Mouse (Mus musculus) MEL (cell line): ENCODE measurements around the gene Pax6. TPM values are rescaled to one million over a fixed set of nuclear protein-coding genes. Genes with fewer than 3 reads are reported as not detected.
A peak's percentile ranks its signal among the peaks of the same experiment; 100 is the strongest.

Experiments
- DNase-seq: peaks from one replicate; pipeline ENCODE4 v3.0.0; 2011; ENCODE audit warnings: low read depth, low spot score
- H3K27ac ChIP-seq: 2 replicates; pipeline ENCODE4 v1.5.1; 2012; ENCODE audit warnings: low read depth, mild to moderate bottlenecking, control low read depth, low read length, moderate library complexity; ENCODE audit not compliant: control insufficient read depth
- H3K27me3 ChIP-seq, 2 experiments: fragments of 150-350 bp in 1 of 2; sonication (generic) in 1 of 2; 2 replicates each; pipeline ENCODE4 v1.6.1; 2012; ENCODE audit warnings: low read length in 2 of 2, mild to moderate bottlenecking in 2 of 2, improper control_type of control experiment in 1 of 2, moderate library complexity in 1 of 2; ENCODE audit not compliant: insufficient read depth in 2 of 2, control insufficient read depth in 1 of 2
- H3K36me3 ChIP-seq, 2 experiments: 2 replicates each; pipeline ENCODE4 v1.6.1; 2012 to 2014; ENCODE audit warnings: low read length in 2 of 2, improper control_type of control experiment in 1 of 2, inconsistent platforms in 1 of 2, mild to moderate bottlenecking in 1 of 2; ENCODE audit not compliant: insufficient read depth in 2 of 2, control insufficient read depth in 1 of 2
- H3K4me1 ChIP-seq, 2 experiments: fragments of 150-350 bp in 1 of 2; sonication (generic) in 1 of 2; 2 replicates each; pipeline ENCODE4 v1.6.1; 2012; ENCODE audit warnings: low read length in 2 of 2, improper control_type of control experiment in 1 of 2, mild to moderate bottlenecking in 1 of 2; ENCODE audit not compliant: insufficient read depth in 2 of 2, control insufficient read depth in 1 of 2
- H3K4me3 ChIP-seq, 2 experiments: fragments of 150-350 bp in 1 of 2; sonication (generic) in 1 of 2; 2 replicates each; pipeline ENCODE4 v1.5.1; 2012; ENCODE audit warnings: low read depth in 2 of 2, low read length in 2 of 2, mild to moderate bottlenecking in 2 of 2, moderate library complexity in 2 of 2, control low read depth in 1 of 2, improper control_type of control experiment in 1 of 2; ENCODE audit not compliant: control insufficient read depth in 1 of 2, insufficient read depth in 1 of 2
- H3K79me2 ChIP-seq: 2 replicates; pipeline ENCODE4 v1.6.1; 2012; ENCODE audit warnings: mild to moderate bottlenecking, low read length, moderate library complexity; ENCODE audit not compliant: control insufficient read depth, poor library complexity, insufficient read depth
- H3K9ac ChIP-seq: 2 replicates; pipeline ENCODE4 v1.6.1; 2012; ENCODE audit warnings: low read depth, mild to moderate bottlenecking, control low read depth, low read length, moderate library complexity; ENCODE audit not compliant: control insufficient read depth, poor library complexity, severe bottlenecking
- H3K9me3 ChIP-seq: fragments of 150-350 bp; sonication (generic); replicated peaks from 2 replicates; pipeline ENCODE4 v1.6.1; 2012; ENCODE audit warnings: mild to moderate bottlenecking, low read length, improper control_type of control experiment, moderate library complexity; ENCODE audit not compliant: insufficient read depth
- CHD2 ChIP-seq: IDR thresholded peaks from 2 replicates; pipeline ENCODE4 v1.6.1; 2011; ENCODE audit warnings: low read length, improper control_type of control experiment
- E2F4 ChIP-seq: IDR thresholded peaks from 2 replicates; pipeline ENCODE4 v1.6.1; 2011; ENCODE audit warnings: low read depth, low read length, improper control_type of control experiment, borderline replicate concordance
- EP300 ChIP-seq, 2 experiments: IDR thresholded peaks; 2 replicates each; pipeline ENCODE4 v1.6.1; 2011; ENCODE audit warnings: improper control_type of control experiment in 2 of 2, low read length in 2 of 2, low read depth in 1 of 2, mild to moderate bottlenecking in 1 of 2
- GATA1 ChIP-seq: IDR thresholded peaks from 2 replicates; pipeline ENCODE4 v1.6.1; 2011; ENCODE audit warnings: low read depth, low read length, improper control_type of control experiment
- HCFC1 ChIP-seq: IDR thresholded peaks from 2 replicates; pipeline ENCODE4 v1.6.1; 2012; ENCODE audit warnings: low read depth, mild to moderate bottlenecking, inconsistent platforms, low read length, improper control_type of control experiment, moderate library complexity
- JUND ChIP-seq: IDR thresholded peaks from 2 replicates; pipeline ENCODE4 v1.6.1; 2011; ENCODE audit warnings: low read depth, mild to moderate bottlenecking, improper control_type of control experiment, low read length
- KAT2A ChIP-seq: conservative IDR thresholded peaks from 2 replicates; pipeline ENCODE4 v1.6.1; 2012; ENCODE audit warnings: low read depth, low read length, improper control_type of control experiment, inconsistent platforms
- MAFK ChIP-seq: IDR thresholded peaks from 2 replicates; pipeline ENCODE4 v1.6.1; 2011; ENCODE audit warnings: low read depth, mild to moderate bottlenecking, low read length, improper control_type of control experiment, borderline replicate concordance
- MEF2A ChIP-seq: IDR thresholded peaks from 2 replicates; pipeline ENCODE4 v1.6.1; 2014; ENCODE audit warnings: low read depth, mild to moderate bottlenecking, inconsistent platforms, low read length, improper control_type of control experiment; ENCODE audit not compliant: poor library complexity, insufficient replicate concordance, severe bottlenecking; ENCODE audit errors: extremely low read depth
- MXI1 ChIP-seq: IDR thresholded peaks from 2 replicates; pipeline ENCODE4 v1.6.1; 2011; ENCODE audit warnings: mild to moderate bottlenecking, low read depth, low read length, improper control_type of control experiment
- MYC ChIP-seq: IDR thresholded peaks from 2 replicates; pipeline ENCODE4 v1.6.1; 2011; ENCODE audit warnings: low read depth, mild to moderate bottlenecking, low read length, improper control_type of control experiment, moderate library complexity
- NRF1 ChIP-seq: IDR thresholded peaks from 2 replicates; pipeline ENCODE4 v1.6.1; 2014; ENCODE audit warnings: low read depth, mild to moderate bottlenecking, inconsistent platforms, low read length, improper control_type of control experiment, moderate library complexity; ENCODE audit not compliant: poor library complexity, insufficient read depth, severe bottlenecking
- POLR2AphosphoS2 ChIP-seq: IDR thresholded peaks from 2 replicates; pipeline ENCODE4 v1.6.1; 2011; ENCODE audit warnings: low read length, improper control_type of control experiment
- SIN3A ChIP-seq: IDR thresholded peaks from 2 replicates; pipeline ENCODE4 v1.6.1; 2012; ENCODE audit warnings: low read length, improper control_type of control experiment, inconsistent platforms
- TAL1 ChIP-seq: IDR thresholded peaks from 2 replicates; pipeline ENCODE4 v1.6.1; 2012; ENCODE audit warnings: mild to moderate bottlenecking, inconsistent platforms, low read length, moderate library complexity, mixed read lengths
- TBP ChIP-seq: IDR thresholded peaks from 2 replicates; pipeline ENCODE4 v1.8.0; 2011; ENCODE audit warnings: low read depth, low read length, improper control_type of control experiment
- TCF12 ChIP-seq: IDR thresholded peaks from 2 replicates; pipeline ENCODE4 v1.6.1; 2014; ENCODE audit warnings: low read depth, mild to moderate bottlenecking, inconsistent platforms, low read length, improper control_type of control experiment, moderate library complexity
- UBTF ChIP-seq: IDR thresholded peaks from 2 replicates; pipeline ENCODE4 v1.6.1; 2012; ENCODE audit warnings: low read depth, mild to moderate bottlenecking, inconsistent platforms, low read length, improper control_type of control experiment, moderate library complexity, borderline replicate concordance; ENCODE audit not compliant: insufficient read depth
- USF2 ChIP-seq, 2 experiments: IDR thresholded peaks; 2 replicates each; pipeline ENCODE4 v1.6.1; 2011 to 2012; ENCODE audit warnings: improper control_type of control experiment in 2 of 2, low read length in 2 of 2, borderline replicate concordance in 1 of 2, inconsistent platforms in 1 of 2, low read depth in 1 of 2, mild to moderate bottlenecking in 1 of 2; ENCODE audit not compliant: insufficient read depth in 1 of 2
- ZKSCAN1 ChIP-seq: IDR thresholded peaks from 2 replicates; pipeline ENCODE4 v1.6.1; 2012; ENCODE audit warnings: low read depth, mild to moderate bottlenecking, inconsistent platforms, low read length, improper control_type of control experiment, moderate library complexity
- ZMIZ1 ChIP-seq: IDR thresholded peaks from 2 replicates; pipeline ENCODE4 v1.6.1; 2012; ENCODE audit warnings: low read depth, mild to moderate bottlenecking, inconsistent platforms, low read length, improper control_type of control experiment, moderate library complexity
- polyA plus RNA-seq, 2 experiments: library from polyadenylated mRNA; stranded (reverse) in 1 of 2; unstranded in 1 of 2; fragments of >175 nt in 1 of 2; fragments of >200 nt in 1 of 2; gene quantifications; 2 replicates each; pipeline versions ENCODE4 v1.2.1 to v1.2.4; 2012; ENCODE audit warnings: low replicate concordance in 2 of 2, low read depth in 1 of 2; ENCODE audit not compliant: insufficient read length in 2 of 2, insufficient read depth in 1 of 2, missing spikeins in 1 of 2
- total RNA-seq: library from RNA; depleted of rRNA; stranded (reverse); fragments of 300-350 nt; gene quantifications from 2 replicates; pipeline ENCODE4 v1.2.3, GENCODE M21; 2012

The Pax6 gene
- total and polyA plus RNA-seq, 3 experiments: 7.5 to 17.6 TPM; not detected in 1

GRCm38 (mm10) chr2:105678880-105679321 lies 10.2 kb downstream of the Pax6 start:
- H3K4me3 ChIP-seq: peak overlapping the region; percentile 55 to 59
- DNase-seq: peak; percentile 76
- no peaks in the 10 kb centered on the region for H3K27me3 ChIP-seq
- H3K4me1 ChIP-seq: peaks cover 0 to 10% of the 10 kb centered on the region in 2 experiments; a peak in 3 of 4 replicates
- H3K79me2 ChIP-seq: peaks cover 12% of the 10 kb centered on the region
- H3K36me3 ChIP-seq: peaks cover 0 to 12% of the 10 kb centered on the region in 2 experiments; a peak in 2 of 4 replicates
- TF ChIP-seq MXI1 (0 out of 2 replicates have a peak, but pooled peaks have one; percentile 47), TBP (0 out of 2 replicates have a peak, but pooled peaks have one; percentile 16), SIN3A (peak; percentile 39; the same call in 1 of the 2 replicates), E2F4 (no peak)
- peak overlapping the region; percentile 90 for H3K27ac ChIP-seq
- H3K9me3 ChIP-seq: no peaks in the 10 kb centered on the region
- H3K9ac ChIP-seq: peak overlapping the region; percentile 76

GRCm38 (mm10) chr2:105679331-105679730 lies 10.6 kb downstream of the Pax6 start:
- Histone ChIP-seq H3K79me2 (peaks cover 12% of the 10 kb centered on the region), H3K36me3 (peaks cover 1 to 12% of the 10 kb centered on the region in 2 experiments; a peak in 3 of 4 replicates), H3K27me3 (no peaks in the 10 kb centered on the region), H3K4me1 (peaks cover 0 to 10% of the 10 kb centered on the region in 2 experiments; a peak in 3 of 4 replicates), H3K4me3 (peak overlapping the region in 1 of 2 experiments; percentile 55; a peak in 2 of 4 replicates), H3K9me3 (no peaks in the 10 kb centered on the region), H3K9ac (peak overlapping the region; percentile 76), H3K27ac (peak overlapping the region; percentile 90)
- TF ChIP-seq ZMIZ1 (no peak), TAL1 (no peak), EP300 (IDR thresholded peaks at IDR 0.05; ENCODE audit: low read depth in 1 of 2, low read length in 2 of 2) (no peak), GATA1 (no peak), MYC (no peak), USF2 (IDR thresholded peaks at IDR 0.05; ENCODE audit: borderline replicate concordance in 1 of 2, insufficient read depth in 1 of 2, low read depth in 1 of 2, low read length in 2 of 2) (no peak), UBTF (no peak), HCFC1 (no peak), MXI1 (no peak), POLR2AphosphoS2 (no peak), JUND (no peak), CHD2 (no peak), TCF12 (no peak), NRF1 (no peak), MEF2A (no peak), SIN3A (no peak), MAFK (no peak), KAT2A (no peak), ZKSCAN1 (no peak)
- no peak for DNase-seq
